Mouse (Mus musculus): ENCODE data around the gene Mettl17. TPM values are rescaled to one million over a fixed set of nuclear protein-coding genes. Genes with fewer than 3 reads are reported as not detected.

Mettl17 gene
- total RNA-seq, 2 experiments from 2014 or later, result 28.8 to 35.2 TPM

DNA sequence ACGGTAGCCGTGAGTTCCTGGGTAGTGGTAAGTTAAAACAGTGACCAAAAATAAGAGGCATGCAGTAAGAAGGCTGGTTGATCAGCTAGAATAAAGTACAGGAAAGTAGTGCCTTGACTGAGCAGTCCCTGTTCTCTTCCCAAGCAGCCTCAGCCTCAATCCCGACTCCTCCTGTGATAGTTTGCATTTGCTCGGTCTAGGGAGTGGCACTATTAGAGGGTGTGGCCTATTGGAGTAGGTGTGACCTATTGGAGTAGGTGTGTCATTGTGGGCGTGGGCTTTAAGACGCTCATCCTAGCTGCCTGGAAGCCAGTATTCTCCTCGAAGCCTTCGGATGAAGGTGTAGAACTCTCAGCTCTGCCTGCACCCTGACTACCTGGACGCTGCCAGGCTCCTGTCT lies 54.4 kb downstream of the Mettl17 start:
- no peak for DNase-seq (ENCODE audit: extremely low spot score in 1 of 2, low spot score in 2 of 2)
- Histone ChIP-seq H3K4me3 (no peak overlapping the region), H3K27ac (no peak overlapping the region)
- intact Hi-C loops (cut with DNase I), result no loop called here
- TF ChIP-seq CTCF (IDR thresholded peaks at IDR 0.05), result no peak

DNA sequence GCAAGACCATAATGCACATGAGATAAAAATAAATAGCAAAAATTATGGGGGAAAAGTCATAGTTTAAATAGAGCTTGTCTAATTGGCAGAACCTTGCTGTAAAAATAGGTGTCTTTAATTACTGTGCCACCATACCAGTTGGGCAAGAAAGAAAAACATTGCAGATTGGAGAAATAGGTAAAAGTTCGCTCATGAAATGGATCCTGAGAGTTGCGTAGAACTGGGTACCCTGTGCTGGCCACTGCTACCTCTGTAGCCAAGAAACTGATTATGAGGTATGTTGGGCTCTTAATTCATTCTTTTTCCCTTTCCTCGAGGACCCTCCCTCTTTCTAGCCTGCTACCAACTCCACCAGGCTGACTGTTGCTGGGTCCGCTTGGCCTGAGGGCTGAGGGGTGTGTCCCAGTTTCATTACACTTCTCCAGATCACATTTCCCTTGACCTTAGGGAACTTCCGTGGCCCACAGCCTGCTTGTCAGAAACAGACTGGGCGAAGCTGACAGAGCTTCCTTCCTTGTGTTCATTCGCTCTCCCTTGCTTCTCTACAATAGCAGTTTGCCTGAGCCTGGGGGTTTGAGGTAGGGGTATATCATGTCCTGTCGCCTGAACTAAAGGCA lies 56.4 kb downstream of the Mettl17 start:
- no peak overlapping the region for H3K27ac ChIP-seq
- no peak for TF ChIP-seq CTCF (IDR thresholded peaks at IDR 0.05)
- no peak overlapping the region for H3K4me3 ChIP-seq
- intact Hi-C loops (cut with DNase I), result loop anchor here (5.0 kb wide), 1 partner anchor 39 kb away; no protein-coding TSS in a partner anchor
- no peak for DNase-seq (ENCODE audit: extremely low spot score in 1 of 2, low spot score in 2 of 2)

DNA sequence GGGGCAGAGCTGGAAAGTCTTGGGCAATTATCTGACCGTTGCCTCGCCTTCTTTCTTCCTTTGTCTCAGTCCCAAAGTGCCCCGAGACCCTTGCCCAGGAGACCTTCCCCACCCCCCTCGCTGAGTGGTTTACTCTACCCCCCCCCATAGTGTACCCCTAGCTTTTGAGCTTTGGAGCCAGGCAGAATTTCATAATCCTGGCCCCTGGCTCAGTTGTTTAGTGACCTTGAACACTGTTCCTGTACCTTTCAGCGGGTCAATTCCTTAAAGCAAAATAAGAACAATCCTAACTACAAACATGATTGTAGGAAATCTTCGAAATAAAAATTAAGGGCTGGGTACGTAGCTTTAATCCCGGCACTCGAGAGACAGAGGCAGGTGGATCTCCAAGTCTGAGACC lies 56.9 kb downstream of the Mettl17 start:
- Histone ChIP-seq H3K4me3 (no peak overlapping the region), H3K27ac (no peak overlapping the region)
- intact Hi-C loops (cut with DNase I), result loop anchor here (5.0 kb wide), 1 partner anchor 39 kb away; no protein-coding TSS in a partner anchor
- DNase-seq (ENCODE audit: extremely low spot score in 1 of 2, low spot score in 2 of 2), result no peak
- TF ChIP-seq CTCF (IDR thresholded peaks at IDR 0.05), result no peak

DNA sequence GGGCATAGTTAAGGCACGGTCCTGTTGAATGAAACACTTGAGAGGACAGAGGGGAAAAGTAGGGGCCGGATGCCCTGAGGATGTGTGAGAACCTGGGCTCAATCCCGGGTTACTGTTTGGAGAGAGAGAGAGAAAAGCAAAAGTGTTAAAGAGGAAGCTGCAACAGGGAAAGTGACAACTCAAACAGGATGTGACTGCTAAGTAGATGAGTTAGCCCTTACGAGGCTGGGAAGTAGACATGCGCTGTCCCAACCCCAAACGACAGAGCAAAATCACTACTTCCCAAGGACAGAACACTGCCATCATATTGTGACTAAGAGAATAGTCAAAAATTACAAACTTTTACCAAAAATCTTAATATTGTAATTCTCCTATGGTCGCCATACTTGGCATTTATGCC lies 57.6 kb downstream of the Mettl17 start:
- intact Hi-C loops (cut with DNase I), result loop anchor here (5.0 kb wide), 1 partner anchor 40 kb away; no protein-coding TSS in a partner anchor
- Histone ChIP-seq H3K4me3 (no peak overlapping the region), H3K27ac (no peak overlapping the region)
- TF ChIP-seq CTCF (IDR thresholded peaks at IDR 0.05), result no peak
- no peak for DNase-seq (ENCODE audit: extremely low spot score in 1 of 2, low spot score in 2 of 2)

Small RNA genes within 50 kb of the gene (microRNA-seq; reads per million reads assigned to microRNA genes)
- 0 reads per million in 2 experiments for gene Gm27375

Other genes with a start within 250 kb of the Mettl17 start
- not detected for gene Gm4181, start 249.2 kb upstream of the Mettl17 start, total RNA-seq (2021)
- not detected for gene Gm17079, start 189.4 kb upstream of the Mettl17 start, total RNA-seq (2021)
- gene Gm5800, start 167.7 kb upstream of the Mettl17 start, total RNA-seq (2021), result not detected
- gene Ang4, start 111.3 kb upstream of the Mettl17 start, total RNA-seq (2021), result not detected
- not detected for gene AY358078, start 84.8 kb upstream of the Mettl17 start, total RNA-seq (2021)
- gene Ear6, start 31.1 kb upstream of the Mettl17 start, total RNA-seq (2021), result not detected
- gene Slc39a2, start 8.0 kb downstream of the Mettl17 start, total RNA-seq (2021), result 10 to 100 TPM in 1 of 2 experiments, 1 to 10 TPM in 1; 6.3 to 10.0 TPM
- gene Ndrg2, start 29.3 kb downstream of the Mettl17 start, total RNA-seq (2021), result 100 to 1,000 TPM; 793 to 811 TPM
- not detected for gene Tppp2, start 33.6 kb downstream of the Mettl17 start, total RNA-seq (2021)
- not detected for gene Rnase13, start 37.9 kb downstream of the Mettl17 start, total RNA-seq (2021)
- gene Arhgef40, start 99.9 kb downstream of the Mettl17 start, total RNA-seq (2021), result 10 to 100 TPM; 28.8 to 31.1 TPM
- under 1 TPM in 1 of 2 experiments, not detected in 1; 0.37 TPM for gene Tmem253, start 130.8 kb downstream of the Mettl17 start, total RNA-seq (2021)
- 10 to 100 TPM; 36.4 to 41.4 TPM for gene Zfp219, start 135.9 kb downstream of the Mettl17 start, total RNA-seq (2021)
- gene Olfr221, start 157.6 kb downstream of the Mettl17 start, total RNA-seq (2021), result not detected
- 100 to 1,000 TPM; 213 to 221 TPM for gene Hnrnpc, start 219.2 kb downstream of the Mettl17 start, total RNA-seq (2021)
- 1 to 10 TPM; 1.5 to 1.8 TPM for gene Rpgrip1, start 225.9 kb downstream of the Mettl17 start, total RNA-seq (2021)

Data from left cerebral cortex, adult 2 months (tissue).